Mouse (Mus musculus) hindbrain, embryonic 11.5 days (tissue): Measurements from ENCODE around the gene Tpp1. TPM values are rescaled to one million over a fixed set of nuclear protein-coding genes. Genes with fewer than 3 reads are reported as not detected.
"Not testable (repeated sequence)": the region's sequence is repeated elsewhere in the genome, so short reads cannot be mapped to it uniquely, and the experiment has no call there.

Experiments
- ATAC-seq: fragments of 200-750 bp; cut with Nextera tagmentation; 2 replicates; pipeline ENCODE4 v1.8.0; 2017; ENCODE audit warnings: mild to moderate bottlenecking, moderate TSS enrichment, moderate library complexity; ENCODE audit not compliant: low FRiP score
- DNase-seq: peaks from one replicate; pipeline ENCODE4 v3.0.0-alpha.2; 2015; ENCODE audit warnings: low spot score
- H3K27ac ChIP-seq: fragments of 300-500 bp; sonication (generic); 2 replicates; pipeline ENCODE4 v1.5.1; 2014; ENCODE audit warnings: mild to moderate bottlenecking, low read depth, low read length
- H3K27me3 ChIP-seq: fragments of 300-500 bp; sonication (generic); 2 replicates; pipeline ENCODE4 v1.6.1; 2014; ENCODE audit warnings: mild to moderate bottlenecking, low read length, moderate library complexity, mixed read lengths; ENCODE audit not compliant: control insufficient read depth, insufficient read depth
- H3K36me3 ChIP-seq: fragments of 300-500 bp; sonication (generic); 2 replicates; pipeline ENCODE4 v1.6.1; 2014; ENCODE audit warnings: mild to moderate bottlenecking, low read length, moderate library complexity, mixed read lengths; ENCODE audit not compliant: control insufficient read depth, insufficient read depth
- H3K4me1 ChIP-seq: fragments of 300-500 bp; sonication (generic); replicated peaks from 2 replicates; pipeline ENCODE4 v1.6.1; 2014; ENCODE audit warnings: low read length, mixed read lengths; ENCODE audit not compliant: control insufficient read depth, insufficient read depth
- H3K4me2 ChIP-seq: fragments of 300-500 bp; sonication (generic); replicated peaks from 2 replicates; pipeline ENCODE4 v1.6.1; 2014; ENCODE audit warnings: mild to moderate bottlenecking, low read depth, low read length
- H3K4me3 ChIP-seq: fragments of 300-500 bp; sonication (generic); 2 replicates; pipeline ENCODE4 v1.5.1; 2014; ENCODE audit warnings: low read depth, low read length
- H3K9ac ChIP-seq: fragments of 300-500 bp; sonication (generic); 2 replicates; pipeline ENCODE4 v1.6.1; 2014; ENCODE audit warnings: low read depth, low read length
- H3K9me3 ChIP-seq: fragments of 300-500 bp; sonication (generic); 2 replicates; pipeline ENCODE4 v1.6.1; 2016; ENCODE audit warnings: low read length; ENCODE audit not compliant: control insufficient read depth
- WGBS: fragments of 180-500 bp; shearing (Covaris S2); extraction: QIAGEN DNeasy Blood & Tissue Kit; methylation state at CpG from one replicate; pipeline ENCODE4 v1.1.7; 2014; 5-methylcytosine and 5-hydroxymethylcytosine counted together
- polyA plus RNA-seq: library from polyadenylated mRNA; unstranded; fragments of >200 nt; fragmentation: Nextera tagmentation; extraction: Ambion mirVana; gene quantifications from 2 replicates; pipeline ENCODE4 v1.2.1, GENCODE M21; 2014

Tpp1 gene
- polyA plus RNA-seq, 1 experiment from 2014 or later = 43.3 TPM

- peaks cover 2% of the 10 kb centered on the region; the same call in 1 of the 2 replicates for H3K36me3 ChIP-seq
These were observed 13.7 kb downstream of the Tpp1 start for GRCm38 (mm10) chr7:105738286-105738685.

GRCm38 (mm10) chr7:105737648-105738047, 14.4 kb downstream of the Tpp1 start:
- WGBS = 32% methylated on average over 3 of the region's 3 CpGs
- ATAC-seq (no peak), DNase-seq (no peak)
- Histone ChIP-seq H3K4me2 (peak overlapping the region; percentile 61), H3K9ac (peak overlapping the region; percentile 90), H3K27ac (no peak overlapping the region), H3K4me1 (peaks cover 4% of the 10 kb centered on the region; the same call in 1 of the 2 replicates), H3K36me3 (peaks cover 2% of the 10 kb centered on the region; the same call in 1 of the 2 replicates), H3K4me3 (peak overlapping the region; percentile 73), H3K9me3 (no peaks in the 10 kb centered on the region), H3K27me3 (no peaks in the 10 kb centered on the region)

More at GRCm38 (mm10) chr7:105738286-105738685, 13.7 kb downstream of the Tpp1 start:
- no peaks in the 10 kb centered on the region for H3K27me3 ChIP-seq
- DNase-seq = no peak
- no peak overlapping the region for H3K9ac ChIP-seq
- no peak overlapping the region for H3K4me2 ChIP-seq
- ATAC-seq = no peak
- no peak overlapping the region for H3K4me3 ChIP-seq
- WGBS = 86% methylated on average over 2 of the region's 2 CpGs
- H3K27ac ChIP-seq = 0 out of 2 replicates have a peak overlapping the region, but pooled peaks have one; percentile 20
- H3K9me3 ChIP-seq = no peaks in the 10 kb centered on the region
- H3K4me1 ChIP-seq = peaks cover 4% of the 10 kb centered on the region; the same call in 1 of the 2 replicates

GRCm38 (mm10) chr7:105736911-105737521, 15.0 kb downstream of the Tpp1 start, which contains the start of gene Rrp8:
Rrp8 (minus strand) TSS chr7:105737385.
- Histone ChIP-seq H3K27me3 (no peaks in the 10 kb centered on the region), H3K36me3 (peaks cover 2% of the 10 kb centered on the region; the same call in 1 of the 2 replicates), H3K4me2 (peak within 1 kb of the TSS; percentile 61), H3K27ac (peak within 1 kb of the TSS; percentile 66), H3K9ac (peak within 1 kb of the TSS; percentile 90), H3K4me3 (peak within 1 kb of the TSS; percentile 73), H3K4me1 (peaks cover 4% of the 10 kb centered on the region; the same call in 1 of the 2 replicates), H3K9me3 (no peaks in the 10 kb centered on the region)
- WGBS = under 1% methylated on average over 30 of the region's 30 CpGs
- ATAC-seq = no peak
- no peak for DNase-seq

- Histone ChIP-seq H3K9me3 (no peaks in the 10 kb centered on the region), H3K36me3 (peaks cover 2% of the 10 kb centered on the region; the same call in 1 of the 2 replicates), H3K27ac (peak within 1 kb of the TSS; percentile 66), H3K4me3 (peak within 1 kb of the TSS; percentile 73), H3K9ac (peak within 1 kb of the TSS; percentile 90), H3K4me1 (peaks cover 4% of the 10 kb centered on the region; the same call in 1 of the 2 replicates), H3K4me2 (peak within 1 kb of the TSS; percentile 61), H3K27me3 (no peaks in the 10 kb centered on the region)
- under 1% methylated on average over 57 of the region's 62 CpGs for WGBS
- peak; percentile 87 for DNase-seq
- peak; percentile 98 for ATAC-seq
These were observed 15.7 kb downstream of the Tpp1 start, which contains the start of gene Ilk for GRCm38 (mm10) chr7:105736264-105736901. Ilk (plus strand) TSS chr7:105736592.

GRCm38 (mm10) chr7:105735464-105735863, 16.6 kb downstream of the Tpp1 start:
- peak overlapping the region; percentile 61 for H3K4me2 ChIP-seq
- not testable (repeated sequence) for H3K27me3 ChIP-seq, H3K27ac ChIP-seq, H3K4me1 ChIP-seq, ATAC-seq, DNase-seq, H3K9me3 ChIP-seq, H3K36me3 ChIP-seq
- H3K4me3 ChIP-seq = peak overlapping the region; percentile 73
- WGBS = 62% methylated on average over 4 of the region's 4 CpGs
- H3K9ac ChIP-seq = peak overlapping the region; percentile 90

GRCm38 (mm10) chr7:105734826-105735225, 17.2 kb downstream of the Tpp1 start:
- H3K4me3 ChIP-seq = no peak overlapping the region
- H3K27me3 ChIP-seq = no peaks in the 10 kb centered on the region
- ATAC-seq (no peak), DNase-seq (no peak)
- no peaks in the 10 kb centered on the region for H3K9me3 ChIP-seq
- 90% methylated on average over 8 of the region's 8 CpGs for WGBS
- H3K4me2 ChIP-seq = no peak overlapping the region
- peaks cover 4% of the 10 kb centered on the region; the same call in 1 of the 2 replicates for H3K4me1 ChIP-seq
- H3K9ac ChIP-seq = no peak overlapping the region
- no peak overlapping the region for H3K27ac ChIP-seq
- H3K36me3 ChIP-seq = peaks cover 2% of the 10 kb centered on the region; the same call in 1 of the 2 replicates

- H3K4me3 ChIP-seq = no peak overlapping the region
- peaks cover 2% of the 10 kb centered on the region; the same call in 1 of the 2 replicates for H3K36me3 ChIP-seq
- H3K4me1 ChIP-seq = peaks cover 4% of the 10 kb centered on the region; the same call in 1 of the 2 replicates
- DNase-seq (no peak), ATAC-seq (no peak)
- no peak overlapping the region for H3K9ac ChIP-seq
- H3K27me3 ChIP-seq = no peaks in the 10 kb centered on the region
- no peak overlapping the region for H3K27ac ChIP-seq
- 97% methylated on average over 11 of the region's 11 CpGs for WGBS
- no peaks in the 10 kb centered on the region for H3K9me3 ChIP-seq
- H3K4me2 ChIP-seq = no peak overlapping the region
These were observed 18.2 kb downstream of the Tpp1 start for GRCm38 (mm10) chr7:105733836-105734235.

GRCm38 (mm10) chr7:105728701-105729428, 23.2 kb downstream of the Tpp1 start:
- H3K27me3 ChIP-seq = no peaks in the 10 kb centered on the region
- DNase-seq (no peak), ATAC-seq (0 out of 2 replicates have a peak, but pooled peaks have one; percentile 8)
- no peak overlapping the region for H3K4me3 ChIP-seq
- H3K9ac ChIP-seq = no peak overlapping the region
- H3K4me1 ChIP-seq = no peaks in the 10 kb centered on the region
- no peak overlapping the region for H3K27ac ChIP-seq
- H3K36me3 ChIP-seq = peaks cover 2% of the 10 kb centered on the region; the same call in 1 of the 2 replicates
- H3K4me2 ChIP-seq = no peak overlapping the region
- H3K9me3 ChIP-seq = no peaks in the 10 kb centered on the region
- 60% methylated on average over 6 of the region's 6 CpGs for WGBS
